In genomic region chr10:128823087-128823486, GRCm38 (mm10) we compare ENCODE assay signal across 8 mouse cellular contexts. TPM values are rescaled to one million over a fixed set of nuclear protein-coding genes. Genes with fewer than 3 reads are reported as not detected.
DNase-seq lines count a peak whose midpoint lies in the region; ATAC-seq and TF ChIP-seq lines count a peak whose summit lies in the region.
"Not testable (repeated sequence)": the region's sequence is repeated elsewhere in the genome, so short reads cannot be mapped to it uniquely, and the experiment has no call there.

No protein-coding gene starts in this region.

- peaks cover 57% of the 10 kb centered on the region for H3K4me1 ChIP-seq in E14TG2a.4 (replicated peaks; ENCODE audit: low read depth, low read length)
- H3K4me1 ChIP-seq in embryonic facial prominence, embryonic 14.5 days (ENCODE audit: control insufficient read depth, insufficient read depth, low read length): peaks cover 14% of the 10 kb centered on the region
- not testable (repeated sequence) for H3K4me1 ChIP-seq in hindbrain, embryonic 11.5 days (replicated peaks; ENCODE audit: control insufficient read depth, insufficient read depth, low read length); kidney, embryonic 14.5 days (ENCODE audit: control insufficient read depth, insufficient read depth, low read length); neural tube, embryonic 14.5 days (ENCODE audit: control insufficient read depth, insufficient read depth, low read length)
- H3K4me1 ChIP-seq in liver, embryonic 11.5 days (replicated peaks; ENCODE audit: control insufficient read depth, insufficient read depth, low read length): peaks cover 17% of the 10 kb centered on the region
- H3K4me1 ChIP-seq in midbrain, embryonic 10.5 days: peaks cover 23% of the 10 kb centered on the region

- DNase-seq in embryonic facial prominence, embryonic 14.5 days (ENCODE audit: low spot score); gastrocnemius, adult 2 months; hindbrain, embryonic 11.5 days (ENCODE audit: low spot score); liver, embryonic 11.5 days (ENCODE audit: low spot score); midbrain, embryonic 10.5 days (ENCODE audit: low spot score): not testable (repeated sequence)

- not testable (repeated sequence) for H3K9me3 ChIP-seq in E14TG2a.4 (ENCODE audit: low read length); embryonic facial prominence, embryonic 14.5 days (ENCODE audit: control insufficient read depth, low read length); hindbrain, embryonic 11.5 days (ENCODE audit: control insufficient read depth, low read length); kidney, embryonic 14.5 days (ENCODE audit: control insufficient read depth, low read length); liver, embryonic 11.5 days (ENCODE audit: control insufficient read depth, low read length); midbrain, embryonic 10.5 days (replicated peaks); neural tube, embryonic 14.5 days (ENCODE audit: control insufficient read depth, low read length)

- H3K4me3 ChIP-seq in E14TG2a.4 (replicated peaks; ENCODE audit: low read length): peak overlapping the region; percentile 96
- peak overlapping the region; percentile 93 for H3K4me3 ChIP-seq in embryonic facial prominence, embryonic 14.5 days (ENCODE audit: low read depth, low read length)
- peak overlapping the region; percentile 99 for H3K4me3 ChIP-seq in gastrocnemius, adult 2 months
- peak overlapping the region; percentile 82; the same call in 1 of the 2 replicates for H3K4me3 ChIP-seq in hindbrain, embryonic 11.5 days (ENCODE audit: low read depth, low read length)
- peak overlapping the region; percentile 90; the same call in 1 of the 2 replicates for H3K4me3 ChIP-seq in kidney, embryonic 14.5 days (ENCODE audit: low read length)
- peak overlapping the region; percentile 91 for H3K4me3 ChIP-seq in liver, embryonic 11.5 days (ENCODE audit: low read depth, low read length)
- peak overlapping the region; percentile 72 for H3K4me3 ChIP-seq in midbrain, embryonic 10.5 days
- not testable (repeated sequence) for H3K4me3 ChIP-seq in neural tube, embryonic 14.5 days (ENCODE audit: low read depth, low read length)

- intact Hi-C loops in gastrocnemius, adult 2 months (cut with DNase I): not testable (repeated sequence)

- H3K36me3 ChIP-seq in E14TG2a.4 (ENCODE audit: insufficient read depth, low read length): peaks cover 64% of the 10 kb centered on the region
- H3K36me3 ChIP-seq in embryonic facial prominence, embryonic 14.5 days (ENCODE audit: control insufficient read depth, insufficient read depth, low read length): peaks cover 39% of the 10 kb centered on the region
- H3K36me3 ChIP-seq in hindbrain, embryonic 11.5 days (ENCODE audit: control insufficient read depth, insufficient read depth, low read length); liver, embryonic 11.5 days (ENCODE audit: control insufficient read depth, insufficient read depth, low read length); neural tube, embryonic 14.5 days (ENCODE audit: control insufficient read depth, insufficient read depth, low read length): not testable (repeated sequence)
- H3K36me3 ChIP-seq in kidney, embryonic 14.5 days (ENCODE audit: control insufficient read depth, insufficient read depth, low read length): peaks cover 28% of the 10 kb centered on the region
- H3K36me3 ChIP-seq in midbrain, embryonic 10.5 days: peaks cover 60% of the 10 kb centered on the region

- not testable (repeated sequence) for H3K27me3 ChIP-seq in E14TG2a.4 (ENCODE audit: insufficient read depth, low read length); embryonic facial prominence, embryonic 14.5 days (replicated peaks; ENCODE audit: control insufficient read depth, insufficient read depth, low read length); hindbrain, embryonic 11.5 days (ENCODE audit: control insufficient read depth, insufficient read depth, low read length); kidney, embryonic 14.5 days (ENCODE audit: control insufficient read depth, insufficient read depth, low read length); liver, embryonic 11.5 days (replicated peaks; ENCODE audit: control insufficient read depth, insufficient read depth, low read length); midbrain, embryonic 10.5 days (ENCODE audit: low read depth, poor library complexity, severe bottlenecking); neural tube, embryonic 14.5 days (ENCODE audit: control insufficient read depth, insufficient read depth, low read length)

- not testable (repeated sequence) for H3K27ac ChIP-seq in embryonic facial prominence, embryonic 14.5 days (replicated peaks; ENCODE audit: low read depth, low read length); gastrocnemius, adult 2 months; hindbrain, embryonic 11.5 days (ENCODE audit: low read depth, low read length); kidney, embryonic 14.5 days (ENCODE audit: low read depth, low read length); liver, embryonic 11.5 days (ENCODE audit: low read depth, low read length); midbrain, embryonic 10.5 days (replicated peaks); neural tube, embryonic 14.5 days (ENCODE audit: low read depth, low read length)

- H3K9ac ChIP-seq in embryonic facial prominence, embryonic 14.5 days (ENCODE audit: low read depth, low read length); hindbrain, embryonic 11.5 days (ENCODE audit: low read depth, low read length); kidney, embryonic 14.5 days (ENCODE audit: low read depth, low read length); liver, embryonic 11.5 days (ENCODE audit: low read depth, low read length); neural tube, embryonic 14.5 days (replicated peaks; ENCODE audit: low read depth, low read length): not testable (repeated sequence)

- 74% methylated on average over 4 of the region's 4 CpGs for WGBS in embryonic facial prominence, embryonic 14.5 days
- 79% methylated on average over 4 of the region's 4 CpGs for WGBS in hindbrain, embryonic 11.5 days
- WGBS in kidney, embryonic 14.5 days: 88% methylated on average over 4 of the region's 4 CpGs
- WGBS in liver, embryonic 11.5 days: 64% methylated on average over 4 of the region's 4 CpGs
- 74% methylated on average over 4 of the region's 4 CpGs for WGBS in midbrain, embryonic 10.5 days
- 83% methylated on average over 4 of the region's 4 CpGs for WGBS in neural tube, embryonic 14.5 days

- ATAC-seq in embryonic facial prominence, embryonic 14.5 days (ENCODE audit: low read depth); hindbrain, embryonic 11.5 days (ENCODE audit: low FRiP score); kidney, embryonic 14.5 days (ENCODE audit: low FRiP score, low TSS enrichment); liver, embryonic 11.5 days (replicated peaks; ENCODE audit: low FRiP score); neural tube, embryonic 14.5 days (ENCODE audit: low read depth): not testable (repeated sequence)

- peak overlapping the region; percentile 94 for H3K4me2 ChIP-seq in embryonic facial prominence, embryonic 14.5 days (ENCODE audit: low read depth, low read length)
- H3K4me2 ChIP-seq in hindbrain, embryonic 11.5 days (replicated peaks; ENCODE audit: low read depth, low read length): peak overlapping the region; percentile 76; the same call in 1 of the 2 replicates
- H3K4me2 ChIP-seq in kidney, embryonic 14.5 days (replicated peaks; ENCODE audit: low read depth, low read length): peak overlapping the region; percentile 88
- peak overlapping the region; percentile 92 for H3K4me2 ChIP-seq in liver, embryonic 11.5 days
- peak overlapping the region; percentile 75; the same call in 1 of the 2 replicates for H3K4me2 ChIP-seq in neural tube, embryonic 14.5 days (ENCODE audit: low read depth, low read length)

- not testable (repeated sequence) for TF ChIP-seq CTCF in E14TG2a.4 (conservative IDR thresholded peaks at IDR 0.05; ENCODE audit: low read length)
- TF ChIP-seq CTCF in gastrocnemius, adult 2 months (IDR thresholded peaks at IDR 0.05): peak; percentile 23; the same call in 1 of the 2 replicates

RNA-seq across cellular contexts. Expression of gene Ormdl2, which starts 1.6 kb away (rescaled TPM):
- polyA plus RNA-seq in embryonic facial prominence, embryonic 14.5 days (2014; fragmentation: Nextera tagmentation; extraction: Ambion mirVana): 49.0 and 49.5 TPM in 2 replicates
- total RNA-seq in gastrocnemius, adult 2 months (2021): 1 to 10 TPM; 3.5 to 4.5 TPM
- 64.8 and 66.4 TPM in 2 replicates for polyA plus RNA-seq in hindbrain, embryonic 11.5 days (2014; fragmentation: Nextera tagmentation; extraction: Ambion mirVana)
- polyA plus RNA-seq in kidney, embryonic 14.5 days (2014; fragmentation: Nextera tagmentation; extraction: Ambion mirVana): 86.6 and 106 TPM in 2 replicates
- 114 and 116 TPM in 2 replicates for polyA plus RNA-seq in liver, embryonic 11.5 days (2014; fragmentation: Nextera tagmentation; extraction: Ambion mirVana)
- 82.0 and 100 TPM in 2 replicates for polyA plus RNA-seq in midbrain, embryonic 10.5 days (2016; fragmentation: Nextera tagmentation; extraction: Ambion mirVana)
- 21.2 and 21.9 TPM in 2 replicates for polyA plus RNA-seq in neural tube, embryonic 14.5 days (2014; fragmentation: Nextera tagmentation; extraction: Ambion mirVana)

RNA-seq across cellular contexts. Expression of gene Sarnp, which starts 6.0 kb away (rescaled TPM):
- 185 and 194 TPM in 2 replicates for polyA plus RNA-seq in embryonic facial prominence, embryonic 14.5 days (2014; fragmentation: Nextera tagmentation; extraction: Ambion mirVana)
- 10 to 100 TPM; 30.5 to 33.8 TPM for total RNA-seq in gastrocnemius, adult 2 months (2021)
- 282 and 286 TPM in 2 replicates for polyA plus RNA-seq in hindbrain, embryonic 11.5 days (2014; fragmentation: Nextera tagmentation; extraction: Ambion mirVana)
- polyA plus RNA-seq in kidney, embryonic 14.5 days (2014; fragmentation: Nextera tagmentation; extraction: Ambion mirVana): 219 and 284 TPM in 2 replicates
- 229 and 250 TPM in 2 replicates for polyA plus RNA-seq in liver, embryonic 11.5 days (2014; fragmentation: Nextera tagmentation; extraction: Ambion mirVana)
- 260 and 264 TPM in 2 replicates for polyA plus RNA-seq in midbrain, embryonic 10.5 days (2016; fragmentation: Nextera tagmentation; extraction: Ambion mirVana)
- polyA plus RNA-seq in neural tube, embryonic 14.5 days (2014; fragmentation: Nextera tagmentation; extraction: Ambion mirVana): 146 and 168 TPM in 2 replicates

RNA-seq across cellular contexts. Expression of gene Tmem198b, which starts 18.9 kb away (rescaled TPM):
- 13.7 and 14.9 TPM in 2 replicates for polyA plus RNA-seq in embryonic facial prominence, embryonic 14.5 days (2014; fragmentation: Nextera tagmentation; extraction: Ambion mirVana)
- 1 to 10 TPM; 2.2 to 3.6 TPM for total RNA-seq in gastrocnemius, adult 2 months (2021)
- polyA plus RNA-seq in hindbrain, embryonic 11.5 days (2014; fragmentation: Nextera tagmentation; extraction: Ambion mirVana): 14.2 and 16.3 TPM in 2 replicates
- polyA plus RNA-seq in kidney, embryonic 14.5 days (2014; fragmentation: Nextera tagmentation; extraction: Ambion mirVana): 14.6 and 15.9 TPM in 2 replicates
- 8.1 and 8.8 TPM in 2 replicates for polyA plus RNA-seq in liver, embryonic 11.5 days (2014; fragmentation: Nextera tagmentation; extraction: Ambion mirVana)
- polyA plus RNA-seq in midbrain, embryonic 10.5 days (2016; fragmentation: Nextera tagmentation; extraction: Ambion mirVana): 22.1 and 24.3 TPM in 2 replicates
- polyA plus RNA-seq in neural tube, embryonic 14.5 days (2014; fragmentation: Nextera tagmentation; extraction: Ambion mirVana): 13.9 and 16.6 TPM in 2 replicates

RNA-seq across cellular contexts. Expression of gene Dnajc14, which starts 19.2 kb away (rescaled TPM):
- 42.7 and 47.9 TPM in 2 replicates for polyA plus RNA-seq in embryonic facial prominence, embryonic 14.5 days (2014; fragmentation: Nextera tagmentation; extraction: Ambion mirVana)
- total RNA-seq in gastrocnemius, adult 2 months (2021): 10 to 100 TPM; 20.1 to 26.2 TPM
- 31.8 and 34.7 TPM in 2 replicates for polyA plus RNA-seq in hindbrain, embryonic 11.5 days (2014; fragmentation: Nextera tagmentation; extraction: Ambion mirVana)
- 25.8 and 36.9 TPM in 2 replicates for polyA plus RNA-seq in kidney, embryonic 14.5 days (2014; fragmentation: Nextera tagmentation; extraction: Ambion mirVana)
- polyA plus RNA-seq in liver, embryonic 11.5 days (2014; fragmentation: Nextera tagmentation; extraction: Ambion mirVana): 32.5 and 34.1 TPM in 2 replicates
- polyA plus RNA-seq in midbrain, embryonic 10.5 days (2016; fragmentation: Nextera tagmentation; extraction: Ambion mirVana): 50.7 and 57.8 TPM in 2 replicates
- 35.6 and 42.1 TPM in 2 replicates for polyA plus RNA-seq in neural tube, embryonic 14.5 days (2014; fragmentation: Nextera tagmentation; extraction: Ambion mirVana)

RNA-seq across cellular contexts. Expression of gene Mmp19, which starts 32.4 kb away (rescaled TPM):
- 1.4 and 1.8 TPM in 2 replicates for polyA plus RNA-seq in embryonic facial prominence, embryonic 14.5 days (2014; fragmentation: Nextera tagmentation; extraction: Ambion mirVana)
- total RNA-seq in gastrocnemius, adult 2 months (2021): 1 to 10 TPM; 1.0 to 1.5 TPM
- 0.27 and 0.49 TPM in 2 replicates for polyA plus RNA-seq in hindbrain, embryonic 11.5 days (2014; fragmentation: Nextera tagmentation; extraction: Ambion mirVana)
- polyA plus RNA-seq in kidney, embryonic 14.5 days (2014; fragmentation: Nextera tagmentation; extraction: Ambion mirVana): 0.24 and 0.60 TPM in 2 replicates
- polyA plus RNA-seq in liver, embryonic 11.5 days (2014; fragmentation: Nextera tagmentation; extraction: Ambion mirVana): 9.2 and 10.2 TPM in 2 replicates
- polyA plus RNA-seq in midbrain, embryonic 10.5 days (2016; fragmentation: Nextera tagmentation; extraction: Ambion mirVana): 0.44 and 0.66 TPM in 2 replicates
- 0.70 and 0.71 TPM in 2 replicates for polyA plus RNA-seq in neural tube, embryonic 14.5 days (2014; fragmentation: Nextera tagmentation; extraction: Ambion mirVana)
